Mouse (Mus musculus): Measurements from ENCODE around the gene Kcnj2.

Kcnj2 gene

GRCm38 (mm10) chr11:111065635-111066298, at the start of gene Kcnj2:
Gene Kcnj2 (plus strand): TSS chr11:111066164.
- DNase-seq = peak; percentile 96

GRCm38 (mm10) chr11:111016206-111016605, 49.8 kb upstream of the Kcnj2 start:
- DNase-seq = no peak

DNA sequence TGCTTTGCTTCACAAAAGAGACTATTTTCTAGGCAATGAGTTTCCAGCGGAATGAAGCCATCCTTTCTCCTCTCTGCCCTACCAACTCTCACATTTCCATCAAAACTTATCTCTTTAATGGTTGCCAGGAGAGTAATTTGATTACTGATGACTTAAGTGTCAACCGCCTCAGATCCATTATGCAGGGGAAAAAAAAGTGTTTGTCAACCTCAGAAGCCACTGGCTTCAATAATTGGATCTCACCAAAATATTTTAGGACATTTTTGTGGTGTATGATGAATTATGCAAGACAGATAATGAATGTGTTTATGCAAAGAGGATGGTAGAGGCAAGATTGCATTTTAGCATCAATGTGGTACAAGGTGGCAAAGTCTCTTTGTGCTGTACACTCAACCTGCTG, 45.8 kb upstream of the Kcnj2 start:
- DNase-seq = no peak

GRCm38 (mm10) chr11:111022681-111023281, 43.2 kb upstream of the Kcnj2 start:
- no peak for DNase-seq

- no peak for DNase-seq
Observed at GRCm38 (mm10) chr11:111042175-111042574, 23.8 kb upstream of the Kcnj2 start.

DNA sequence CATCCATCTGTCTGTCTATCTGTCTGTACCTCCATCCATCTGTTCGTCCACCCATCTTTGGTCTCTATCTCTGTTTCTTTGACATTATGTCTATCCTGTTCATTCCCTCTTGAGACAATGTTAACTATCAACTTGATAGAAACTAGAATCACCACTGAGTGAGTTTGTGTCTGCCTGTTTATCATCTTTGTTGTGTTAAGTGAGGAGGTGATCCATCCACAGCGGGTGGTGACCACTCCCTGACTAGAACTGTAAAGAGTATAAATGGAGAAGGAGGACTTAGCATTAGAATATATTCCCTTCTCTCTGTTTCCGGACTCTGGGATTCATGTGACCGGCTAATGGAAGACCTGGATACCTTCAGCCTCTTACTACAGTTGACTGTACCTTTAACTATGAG, 22.7 kb upstream of the Kcnj2 start:
- no peak for DNase-seq

- DNase-seq = no peak
Observed at GRCm38 (mm10) chr11:111054252-111054651, 11.7 kb upstream of the Kcnj2 start.

DNA sequence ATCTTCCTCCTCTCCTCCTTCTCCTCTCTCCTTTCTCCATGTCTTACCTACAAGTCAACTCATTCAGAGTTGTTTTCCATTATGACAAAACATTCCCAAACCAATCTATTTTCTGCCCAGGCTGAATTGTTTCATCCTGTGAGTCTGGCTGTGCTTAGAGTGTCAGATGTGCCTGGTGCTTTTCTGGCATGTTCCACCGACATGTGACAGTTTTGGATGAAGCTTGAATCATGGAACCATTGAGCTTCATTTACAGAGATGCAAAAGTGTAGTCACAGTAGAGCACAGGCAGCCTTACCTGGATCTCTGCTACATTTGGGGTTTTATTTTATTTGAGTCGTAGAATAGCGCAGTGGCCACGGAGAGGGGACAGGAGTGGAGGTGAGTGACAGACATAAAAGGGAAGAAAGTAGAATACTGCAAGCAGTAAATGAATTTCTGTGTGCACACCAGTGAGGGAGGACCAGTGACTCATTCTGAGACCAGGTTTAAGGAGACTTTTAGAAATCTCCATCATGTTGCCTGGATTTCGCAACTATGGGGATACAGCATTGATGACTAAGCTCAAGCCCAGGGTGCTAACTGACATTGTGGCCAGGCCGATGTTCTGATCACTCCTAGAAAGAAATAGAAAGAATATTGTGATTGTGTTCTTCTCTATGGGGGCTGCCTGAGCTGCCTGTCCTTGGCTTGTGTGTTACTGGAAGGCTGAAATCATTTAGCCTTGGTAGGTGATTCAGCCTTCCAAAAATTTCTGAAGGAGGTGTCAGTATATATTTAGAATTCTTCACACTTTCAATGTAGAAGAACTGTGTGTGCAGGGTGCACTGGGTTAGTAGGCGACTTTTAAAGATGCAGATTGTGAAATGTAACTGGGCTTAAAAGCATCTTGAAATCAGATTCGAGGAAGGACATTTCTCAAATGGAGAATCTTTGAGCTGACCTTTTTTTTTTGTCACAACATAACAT, 10.8 kb upstream of the Kcnj2 start:
- DNase-seq = peak; percentile 52

- peak; percentile 55 for DNase-seq
Observed at GRCm38 (mm10) chr11:111056030-111056429, 9.9 kb upstream of the Kcnj2 start.

DNA sequence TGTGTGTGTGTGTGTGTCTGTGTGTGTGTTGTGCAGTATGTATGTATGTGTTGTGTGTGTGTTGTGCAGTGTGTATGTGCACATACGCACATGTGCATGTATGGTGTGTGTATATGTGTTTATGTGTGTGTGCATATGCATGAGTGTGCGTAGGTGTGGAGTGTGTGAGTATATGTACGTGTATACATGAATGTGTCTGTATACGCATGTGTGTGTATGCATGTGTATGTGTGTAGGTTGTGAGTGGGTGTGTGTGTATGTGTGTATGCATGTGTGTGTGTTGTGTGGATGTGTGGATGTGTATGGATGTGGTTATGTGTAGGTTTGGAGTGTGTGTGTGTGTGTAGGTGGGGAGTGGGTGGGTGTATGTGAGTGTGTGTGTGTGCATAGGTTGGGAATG, 8.5 kb upstream of the Kcnj2 start:
- DNase-seq = no peak

DNA sequence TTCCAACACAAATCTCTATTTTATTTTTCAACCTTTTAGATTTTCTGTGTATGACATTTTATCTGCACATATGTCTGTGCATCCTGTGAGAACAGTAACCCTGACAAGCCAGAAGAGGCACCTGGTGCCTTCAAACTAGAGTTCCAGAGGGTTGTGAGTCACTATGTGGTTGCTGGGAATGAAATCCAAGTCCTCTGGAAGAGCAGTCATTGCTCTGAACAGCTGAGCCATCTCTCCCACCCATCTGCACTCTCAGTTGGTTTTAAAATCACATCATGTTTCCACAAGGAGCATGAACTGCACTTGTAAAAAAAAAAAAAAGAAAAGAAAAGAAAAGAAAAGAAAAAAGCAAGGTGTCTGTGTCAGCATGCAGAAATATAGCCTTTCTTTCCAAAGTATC, 6.5 kb upstream of the Kcnj2 start:
- no peak for DNase-seq

GRCm38 (mm10) chr11:111060216-111060615, 5.7 kb upstream of the Kcnj2 start:
- no peak for DNase-seq

GRCm38 (mm10) chr11:111064751-111065527, 1.0 kb upstream of the Kcnj2 start:
- peak; percentile 51 for DNase-seq

GRCm38 (mm10) chr11:111066299-111066691, 331 bp downstream of the Kcnj2 start:
- peak; percentile 67 for DNase-seq

GRCm38 (mm10) chr11:111067787-111068186, 1.8 kb downstream of the Kcnj2 start:
- no peak for DNase-seq

- DNase-seq = no peak
Observed at GRCm38 (mm10) chr11:111070460-111070859, 4.5 kb downstream of the Kcnj2 start.

DNA sequence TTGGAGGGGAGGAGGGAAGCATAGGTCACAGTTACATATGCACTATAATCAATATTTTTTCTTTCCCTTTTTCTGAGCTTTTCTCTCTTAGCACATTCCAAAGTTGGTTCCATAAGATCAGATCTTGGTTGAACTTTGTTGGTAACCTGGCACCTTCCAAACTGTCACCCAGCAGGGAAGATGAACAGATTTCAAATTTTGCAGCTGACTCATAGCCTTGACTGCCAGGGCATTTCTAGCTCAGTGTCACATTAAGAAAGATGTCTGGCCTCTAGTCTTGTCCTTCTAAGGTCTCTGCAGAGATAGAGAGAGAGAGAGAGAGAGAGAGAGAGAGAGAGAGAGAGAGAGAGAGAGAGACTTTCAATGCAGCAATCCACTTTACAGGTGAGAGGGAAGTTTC, 8.2 kb downstream of the Kcnj2 start:
- DNase-seq = no peak

DNA sequence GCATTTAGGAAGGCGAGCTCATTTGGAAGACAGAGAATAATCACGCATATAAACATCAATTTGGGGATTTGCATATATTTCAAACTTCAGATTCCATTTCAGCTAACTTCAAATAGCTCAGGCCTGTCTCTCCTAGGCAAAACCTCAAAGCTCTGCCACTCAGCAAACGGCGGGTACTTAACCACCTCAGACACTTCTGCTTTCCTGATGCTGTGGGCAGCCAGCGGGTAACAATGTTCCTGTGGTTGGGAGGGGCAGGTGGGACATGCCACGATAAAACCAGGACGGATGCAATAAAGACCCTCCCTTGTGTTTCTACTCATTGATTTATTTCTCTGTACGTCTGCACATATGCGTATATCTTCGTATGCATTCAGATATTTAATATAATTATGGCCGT, 12.1 kb downstream of the Kcnj2 start:
- no peak for DNase-seq

- no peak for DNase-seq
Observed at GRCm38 (mm10) chr11:111083009-111083408, 17.0 kb downstream of the Kcnj2 start.

DNA sequence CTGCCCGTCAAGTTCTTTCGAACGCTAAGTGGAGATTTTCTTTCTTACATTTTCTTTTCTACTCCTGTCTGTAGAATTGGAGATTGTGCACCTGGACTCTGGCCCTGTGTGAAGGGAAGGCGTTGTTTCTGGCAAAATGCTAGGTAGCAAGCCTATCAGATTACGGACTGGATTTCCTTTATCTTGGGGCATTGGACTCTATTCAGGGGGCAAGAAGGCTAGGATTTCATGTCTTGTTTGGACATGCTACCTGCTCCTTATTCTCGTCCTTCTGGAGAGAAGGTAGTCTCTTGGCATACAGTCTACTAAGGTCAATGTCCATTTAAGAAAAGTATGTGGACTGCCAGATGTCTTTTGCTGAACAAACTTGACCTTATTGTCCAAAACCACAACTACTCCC, 21.0 kb downstream of the Kcnj2 start:
- no peak for DNase-seq

DNA sequence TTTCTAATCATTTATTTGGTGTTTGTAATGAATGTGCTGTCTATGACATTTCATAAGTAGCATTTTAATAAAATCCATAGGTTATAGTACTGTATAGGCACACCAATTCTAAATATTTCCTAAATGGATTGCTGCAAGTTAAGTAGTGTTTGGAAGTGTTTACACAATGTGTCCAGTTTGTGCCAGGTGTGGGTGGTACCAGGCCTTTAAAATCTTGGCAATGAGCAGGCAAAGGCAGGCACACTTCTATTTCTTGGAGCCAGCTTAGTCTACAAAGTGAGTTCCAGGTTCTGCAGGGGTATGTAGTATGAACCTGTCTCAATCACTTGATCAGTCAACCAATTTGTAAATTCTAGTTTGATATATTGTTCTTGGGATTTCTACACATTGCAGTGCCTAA, 22.3 kb downstream of the Kcnj2 start:
- DNase-seq = no peak

DNA sequence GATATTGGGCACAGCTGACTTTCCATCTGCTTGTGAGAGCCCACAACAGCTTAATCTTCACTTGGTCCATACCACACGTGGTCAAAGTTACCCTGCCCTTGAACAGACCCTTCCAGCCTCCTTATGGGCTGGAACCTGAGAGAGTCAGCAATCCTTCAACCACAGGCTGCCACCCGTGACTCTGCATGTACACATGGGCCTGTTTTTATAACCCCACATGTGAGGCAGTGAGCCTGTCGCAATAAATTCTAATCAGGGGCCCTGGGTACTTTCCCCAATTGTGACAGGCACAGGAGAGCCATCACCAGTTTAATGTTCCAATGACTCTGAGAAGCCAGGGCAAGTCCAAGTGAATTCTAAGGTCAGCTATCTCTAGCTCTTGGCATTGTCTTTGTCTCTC, 22.8 kb downstream of the Kcnj2 start:
- no peak for DNase-seq

DNA sequence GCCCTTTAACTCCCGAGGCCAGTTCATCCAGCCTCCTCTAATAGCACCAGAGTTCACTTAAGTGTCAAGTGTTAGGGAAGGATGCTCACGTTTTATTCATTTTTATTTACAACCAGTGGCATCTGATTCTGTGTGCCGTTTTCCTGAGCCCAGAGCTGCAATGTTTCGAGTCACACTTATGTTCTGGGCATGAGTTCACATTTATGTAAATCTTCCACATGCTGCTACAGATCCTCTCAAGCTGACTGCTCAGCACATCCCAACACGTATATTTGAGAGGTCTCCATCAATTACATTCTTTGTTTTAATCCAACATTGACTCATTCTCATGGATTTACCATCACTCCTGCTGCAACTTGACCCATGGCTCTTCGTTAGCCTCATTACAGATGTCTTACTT, 25.2 kb downstream of the Kcnj2 start:
- no peak for DNase-seq
